Mouse (Mus musculus) adrenal gland, adult (tissue): ENCODE data around the gene Pyroxd1.

ENCODE experiments used
- DNase-seq, 2 experiments: peaks; one replicate each; pipeline ENCODE4 v3.0.0; 2022 to 2023; ENCODE audit warnings: low spot score in 1 of 2; ENCODE audit not compliant: inconsistent age in 2 of 2

Pyroxd1 gene

GRCm38 (mm10) chr6:142369568-142369967 lies 24.1 kb downstream of the Pyroxd1 start:
- DNase-seq = no peak

- DNase-seq = no peak
Observed at GRCm38 (mm10) chr6:142377081-142377480, 31.6 kb downstream of the Pyroxd1 start.

GRCm38 (mm10) chr6:142378576-142379330 lies 33.3 kb downstream of the Pyroxd1 start:
- no peak for DNase-seq

- peak; percentile 46 to 66 for DNase-seq
Observed at GRCm38 (mm10) chr6:142379961-142380360, 34.5 kb downstream of the Pyroxd1 start.

GRCm38 (mm10) chr6:142381615-142382014 lies 36.2 kb downstream of the Pyroxd1 start:
- no peak for DNase-seq

- no peak for DNase-seq
Observed at GRCm38 (mm10) chr6:142384521-142384920, 39.1 kb downstream of the Pyroxd1 start.

GRCm38 (mm10) chr6:142386285-142387010 lies 41.0 kb downstream of the Pyroxd1 start:
- no peak for DNase-seq

GRCm38 (mm10) chr6:142387011-142387754 lies 41.7 kb downstream of the Pyroxd1 start, which contains the start of the genes Recql and Golt1b:
TSS of gene Recql (minus strand) at chr6:142387087.
TSS of gene Golt1b (plus strand) at chr6:142387221.
- peak; percentile 98 to 99 for DNase-seq

GRCm38 (mm10) chr6:142387755-142388271 lies 42.4 kb downstream of the Pyroxd1 start:
- peak in 1 of 2 experiments; percentile 32 for DNase-seq

GRCm38 (mm10) chr6:142389101-142389500 lies 43.6 kb downstream of the Pyroxd1 start:
- no peak for DNase-seq

GRCm38 (mm10) chr6:142392312-142392711 lies 46.9 kb downstream of the Pyroxd1 start:
- no peak for DNase-seq

- no peak for DNase-seq
Observed at GRCm38 (mm10) chr6:142394669-142395068, 49.2 kb downstream of the Pyroxd1 start.

- DNase-seq = no peak
Observed at GRCm38 (mm10) chr6:142395756-142396155, 50.3 kb downstream of the Pyroxd1 start.

GRCm38 (mm10) chr6:142411140-142411539 lies 65.7 kb downstream of the Pyroxd1 start:
- DNase-seq = peak in 1 of 2 experiments; percentile 37
